Mouse (Mus musculus): ENCODE data around the gene Mllt10. TPM values are rescaled to one million over a fixed set of nuclear protein-coding genes. Genes with fewer than 3 reads are reported as not detected.

Mllt10 gene
- polyA plus RNA-seq, 1 experiment = 27.4 TPM

DNA sequence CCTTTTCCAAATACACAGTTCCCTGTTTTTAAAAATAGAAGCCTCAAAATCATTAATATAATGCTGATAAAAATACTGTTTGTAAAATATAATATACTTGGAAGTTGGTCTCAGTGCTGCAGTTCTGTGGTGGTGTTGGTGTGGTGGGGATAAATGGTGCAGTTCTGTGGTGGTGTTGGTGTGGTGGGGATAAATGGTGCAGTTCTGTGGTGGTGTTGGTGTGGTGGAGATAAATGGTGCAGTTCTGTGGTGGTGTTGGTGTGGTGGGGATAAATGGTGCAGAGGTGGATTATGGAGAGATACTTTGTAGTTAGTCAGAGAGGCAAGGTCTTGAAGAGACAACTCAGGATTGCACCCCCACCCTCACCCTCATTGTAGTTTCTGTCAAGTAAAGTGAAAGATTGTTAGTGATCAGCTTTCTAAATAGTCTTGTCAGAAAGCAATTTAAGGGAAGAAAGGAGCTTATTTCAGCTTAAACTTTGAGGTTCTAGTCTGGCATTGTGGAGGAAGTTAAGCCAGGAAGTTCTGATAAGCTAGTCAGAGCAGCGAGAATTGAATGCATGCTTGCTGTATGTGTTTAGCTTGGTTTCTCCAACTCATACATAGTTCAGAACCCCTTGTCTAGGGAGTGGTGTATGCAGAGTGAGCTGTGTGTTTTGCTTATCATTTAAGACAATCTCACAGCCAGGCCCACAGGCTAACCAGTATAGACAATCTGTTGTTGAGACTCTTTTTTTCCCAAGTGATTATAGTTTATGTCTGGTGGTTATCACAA is 114.3 kb downstream of the Mllt10 start:
- no peak overlapping the region for H3K4me3 ChIP-seq (ENCODE audit: extremely low read depth, insufficient read depth, insufficient read length)
- no peak for DNase-seq (ENCODE audit: low read depth in 1 of 2, low spot score in 2 of 2)

DNA sequence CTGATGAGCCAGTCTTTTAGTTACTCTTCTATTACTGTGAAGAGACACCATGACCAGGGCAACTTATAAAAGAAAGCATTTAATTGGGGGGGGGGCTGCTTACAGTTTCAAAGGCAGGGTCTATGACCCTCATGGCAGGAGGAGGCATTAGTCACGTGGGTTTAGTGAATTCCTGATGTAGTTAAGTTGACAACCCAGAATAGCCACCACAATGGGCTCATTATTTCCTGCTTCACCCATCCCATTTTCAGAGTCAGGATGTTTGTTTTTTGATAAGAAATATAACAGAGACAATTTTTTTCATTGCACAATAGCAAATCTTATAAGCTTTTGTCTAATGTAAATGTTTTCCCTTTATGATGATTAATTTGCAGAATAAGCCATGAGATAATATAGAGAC is 120.2 kb downstream of the Mllt10 start:
- TF ChIP-seq POLR2A (IDR thresholded peaks at IDR 0.05; ENCODE audit: low read depth, low read length) (no peak), CTCF (IDR thresholded peaks at IDR 0.05; ENCODE audit: extremely low read depth, insufficient read depth, insufficient read length, insufficient replicate concordance) (no peak)
- no peak overlapping the region for H3K27ac ChIP-seq (ENCODE audit: insufficient read depth, low read length)
- DNase-seq (ENCODE audit: low read depth in 1 of 2, low spot score in 2 of 2) = no peak
- H3K4me3 ChIP-seq (ENCODE audit: extremely low read depth, insufficient read depth, insufficient read length) = no peak overlapping the region
- WGBS = 82% methylated on average over 1 of the region's 1 CpGs
- H3K4me1 ChIP-seq (ENCODE audit: control insufficient read depth, insufficient read depth, insufficient read length) = no peaks in the 10 kb centered on the region
- no peaks in the 10 kb centered on the region for H3K27me3 ChIP-seq (ENCODE audit: control insufficient read depth, insufficient read depth, low read length)
- H3K36me3 ChIP-seq (ENCODE audit: control insufficient read depth, insufficient read depth, low read length) = peaks cover 10% of the 10 kb centered on the region; the same call in 1 of the 2 replicates

More for the DNA sequence above, 114.3 kb downstream of the Mllt10 start:
- H3K27ac ChIP-seq (ENCODE audit: insufficient read depth, low read length) = no peak overlapping the region
- WGBS = 60% methylated on average over 1 of the region's 1 CpGs
- no peaks in the 10 kb centered on the region for H3K27me3 ChIP-seq (ENCODE audit: control insufficient read depth, insufficient read depth, low read length)
- H3K4me1 ChIP-seq (ENCODE audit: control insufficient read depth, insufficient read depth, insufficient read length) = no peaks in the 10 kb centered on the region
- H3K36me3 ChIP-seq (ENCODE audit: control insufficient read depth, insufficient read depth, low read length) = peaks cover 8% of the 10 kb centered on the region; the same call in 1 of the 2 replicates
- TF ChIP-seq CTCF (IDR thresholded peaks at IDR 0.05; ENCODE audit: extremely low read depth, insufficient read depth, insufficient read length, insufficient replicate concordance) (no peak), POLR2A (IDR thresholded peaks at IDR 0.05; ENCODE audit: low read depth, low read length) (no peak)

DNA sequence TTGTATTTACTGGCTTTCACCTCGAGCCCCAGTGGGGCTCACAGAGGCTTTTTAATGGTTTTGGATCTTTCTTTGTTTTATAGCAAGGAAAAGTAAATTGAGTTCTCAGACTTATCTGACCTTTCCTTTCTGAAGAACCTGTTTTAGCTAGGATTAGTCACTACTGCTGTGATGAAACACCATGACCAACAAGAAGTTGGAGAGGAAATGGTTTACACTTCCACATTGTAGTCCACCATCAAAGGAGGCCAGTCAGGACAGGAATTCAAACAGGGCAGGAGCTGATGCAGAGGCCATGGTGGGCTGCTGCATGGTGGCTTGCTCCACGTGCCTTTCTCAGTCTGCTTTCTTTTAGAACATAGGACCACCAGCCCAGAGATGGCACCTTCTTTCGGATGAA is 121.2 kb downstream of the Mllt10 start:
- Histone ChIP-seq H3K4me1 (ENCODE audit: control insufficient read depth, insufficient read depth, insufficient read length) (no peaks in the 10 kb centered on the region), H3K36me3 (ENCODE audit: control insufficient read depth, insufficient read depth, low read length) (peaks cover 14% of the 10 kb centered on the region; the same call in 1 of the 2 replicates), H3K27me3 (ENCODE audit: control insufficient read depth, insufficient read depth, low read length) (no peaks in the 10 kb centered on the region), H3K27ac (ENCODE audit: insufficient read depth, low read length) (no peak overlapping the region), H3K4me3 (ENCODE audit: extremely low read depth, insufficient read depth, insufficient read length) (no peak overlapping the region)
- WGBS = 90% methylated on average over 3 of the region's 3 CpGs
- no peak for TF ChIP-seq CTCF (IDR thresholded peaks at IDR 0.05; ENCODE audit: extremely low read depth, insufficient read depth, insufficient read length, insufficient replicate concordance)
- TF ChIP-seq POLR2A (IDR thresholded peaks at IDR 0.05; ENCODE audit: low read depth, low read length) = no peak
- DNase-seq (ENCODE audit: low read depth in 1 of 2, low spot score in 2 of 2) = no peak

DNA sequence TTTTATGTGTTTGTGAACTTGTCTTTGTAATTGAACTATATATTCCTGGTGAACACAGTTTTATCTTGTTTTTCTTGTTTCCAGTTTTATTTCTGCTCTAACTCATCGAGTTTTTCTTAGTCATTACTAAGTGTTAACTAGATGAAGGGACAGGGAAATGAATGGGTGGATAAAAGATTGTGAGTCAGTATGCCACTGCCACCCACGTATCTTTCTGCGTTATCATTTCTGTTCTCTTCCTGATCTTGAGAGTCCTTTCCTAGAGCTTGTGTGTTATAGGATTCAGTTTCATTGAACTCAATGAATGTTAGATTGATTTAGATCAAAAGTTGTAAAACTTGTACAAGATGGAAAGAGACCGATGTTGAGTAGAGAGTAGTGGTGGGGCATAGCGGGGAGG is 125.3 kb downstream of the Mllt10 start:
- no peak for DNase-seq (ENCODE audit: low read depth in 1 of 2, low spot score in 2 of 2)
- WGBS = 90% methylated on average over 5 of the region's 5 CpGs
- Histone ChIP-seq H3K4me3 (ENCODE audit: extremely low read depth, insufficient read depth, insufficient read length) (no peak overlapping the region), H3K27me3 (ENCODE audit: control insufficient read depth, insufficient read depth, low read length) (no peaks in the 10 kb centered on the region), H3K36me3 (ENCODE audit: control insufficient read depth, insufficient read depth, low read length) (peaks cover 15% of the 10 kb centered on the region; the same call in 1 of the 2 replicates), H3K27ac (ENCODE audit: insufficient read depth, low read length) (no peak overlapping the region), H3K4me1 (ENCODE audit: control insufficient read depth, insufficient read depth, insufficient read length) (no peaks in the 10 kb centered on the region)
- no peak for TF ChIP-seq CTCF (IDR thresholded peaks at IDR 0.05; ENCODE audit: extremely low read depth, insufficient read depth, insufficient read length, insufficient replicate concordance)
- no peak for TF ChIP-seq POLR2A (IDR thresholded peaks at IDR 0.05; ENCODE audit: low read depth, low read length)

DNA sequence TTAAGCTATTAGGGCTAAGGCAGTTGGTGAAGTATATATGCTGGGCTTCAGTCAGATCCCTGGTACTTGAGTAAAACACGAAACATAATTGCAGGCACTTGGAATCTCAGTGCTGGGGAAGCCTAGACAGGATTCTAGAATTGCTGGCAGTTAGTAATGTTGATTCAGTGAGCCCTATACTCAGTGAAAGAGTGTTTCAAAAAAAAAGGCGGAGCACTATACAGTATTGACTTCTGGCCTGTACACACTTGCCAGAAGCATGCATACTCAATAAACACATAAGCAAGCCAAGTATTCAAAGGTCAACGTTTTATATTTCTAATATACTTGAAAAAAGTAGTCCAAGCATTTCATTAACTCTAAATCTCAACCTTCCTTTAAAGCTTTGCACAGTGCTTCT is 126.6 kb downstream of the Mllt10 start:
- DNase-seq (ENCODE audit: low read depth in 1 of 2, low spot score in 2 of 2) = no peak

DNA sequence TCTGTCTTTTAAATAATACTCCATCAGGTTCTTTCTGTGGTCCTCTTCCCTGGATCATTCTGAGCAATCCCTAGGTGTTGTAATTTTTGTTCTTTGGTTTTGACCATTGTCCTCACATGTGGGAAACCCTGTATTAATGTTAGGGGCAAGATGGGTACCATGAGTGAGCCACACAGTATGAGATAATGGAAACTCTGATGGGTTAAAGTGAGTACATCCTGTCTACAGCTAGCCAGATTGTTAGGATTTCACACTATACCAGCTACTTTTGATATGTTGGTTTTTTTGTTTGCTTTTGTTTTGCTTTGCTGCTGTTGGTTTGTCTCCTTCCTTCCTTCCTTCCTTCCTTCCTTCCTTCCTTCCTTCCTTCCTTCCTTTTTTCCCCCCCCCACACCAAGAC is 128.0 kb downstream of the Mllt10 start:
- no peak for DNase-seq (ENCODE audit: low read depth in 1 of 2, low spot score in 2 of 2)
- TF ChIP-seq POLR2A (IDR thresholded peaks at IDR 0.05; ENCODE audit: low read depth, low read length) (no peak), CTCF (IDR thresholded peaks at IDR 0.05; ENCODE audit: extremely low read depth, insufficient read depth, insufficient read length, insufficient replicate concordance) (no peak)
- no peaks in the 10 kb centered on the region for H3K4me1 ChIP-seq (ENCODE audit: control insufficient read depth, insufficient read depth, insufficient read length)
- H3K4me3 ChIP-seq (ENCODE audit: extremely low read depth, insufficient read depth, insufficient read length) = no peak overlapping the region
- H3K27me3 ChIP-seq (ENCODE audit: control insufficient read depth, insufficient read depth, low read length) = no peaks in the 10 kb centered on the region
- peaks cover 19% of the 10 kb centered on the region for H3K36me3 ChIP-seq (ENCODE audit: control insufficient read depth, insufficient read depth, low read length)
- H3K27ac ChIP-seq (ENCODE audit: insufficient read depth, low read length) = no peak overlapping the region

More for the DNA sequence above, 126.6 kb downstream of the Mllt10 start:
- Histone ChIP-seq H3K36me3 (ENCODE audit: control insufficient read depth, insufficient read depth, low read length) (peaks cover 16% of the 10 kb centered on the region), H3K4me3 (ENCODE audit: extremely low read depth, insufficient read depth, insufficient read length) (no peak overlapping the region), H3K27ac (ENCODE audit: insufficient read depth, low read length) (no peak overlapping the region), H3K4me1 (ENCODE audit: control insufficient read depth, insufficient read depth, insufficient read length) (no peaks in the 10 kb centered on the region), H3K27me3 (ENCODE audit: control insufficient read depth, insufficient read depth, low read length) (no peaks in the 10 kb centered on the region)
- no peak for TF ChIP-seq CTCF (IDR thresholded peaks at IDR 0.05; ENCODE audit: extremely low read depth, insufficient read depth, insufficient read length, insufficient replicate concordance)
- TF ChIP-seq POLR2A (IDR thresholded peaks at IDR 0.05; ENCODE audit: low read depth, low read length) = no peak
- WGBS = 94% methylated on average over 3 of the region's 3 CpGs

DNA sequence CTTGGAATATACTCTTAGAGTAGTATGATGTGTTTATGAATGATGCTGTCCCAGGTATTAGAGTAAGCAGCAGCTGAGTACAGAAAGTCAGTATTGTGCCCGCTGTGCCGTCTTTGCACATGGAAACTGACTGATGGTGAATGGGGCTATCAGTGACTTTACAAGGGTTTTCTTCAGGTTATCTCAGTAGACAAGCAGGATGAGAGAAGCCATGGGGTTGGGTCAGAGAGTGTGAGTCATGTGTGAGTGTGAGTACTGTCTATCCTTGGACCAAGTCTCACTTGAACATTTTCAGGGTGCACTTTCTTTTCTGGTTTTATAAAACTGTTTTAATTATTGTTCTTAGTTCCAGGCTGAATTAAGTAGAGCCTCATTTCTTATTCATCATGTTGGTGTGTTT is 133.3 kb downstream of the Mllt10 start:
- DNase-seq (ENCODE audit: low read depth in 1 of 2, low spot score in 2 of 2) = no peak
- H3K4me3 ChIP-seq (ENCODE audit: extremely low read depth, insufficient read depth, insufficient read length) = no peak overlapping the region
- no peaks in the 10 kb centered on the region for H3K27me3 ChIP-seq (ENCODE audit: control insufficient read depth, insufficient read depth, low read length)
- WGBS = 92% methylated on average over 2 of the region's 2 CpGs
- H3K4me1 ChIP-seq (ENCODE audit: control insufficient read depth, insufficient read depth, insufficient read length) = no peaks in the 10 kb centered on the region
- peaks cover 14% of the 10 kb centered on the region for H3K36me3 ChIP-seq (ENCODE audit: control insufficient read depth, insufficient read depth, low read length)
- TF ChIP-seq POLR2A (IDR thresholded peaks at IDR 0.05; ENCODE audit: low read depth, low read length) (no peak), CTCF (IDR thresholded peaks at IDR 0.05; ENCODE audit: extremely low read depth, insufficient read depth, insufficient read length, insufficient replicate concordance) (no peak)
- no peak overlapping the region for H3K27ac ChIP-seq (ENCODE audit: insufficient read depth, low read length)
